In genomic region chr2:172950722-172951121, GRCm38 (mm10) we compare ENCODE assay signal across 21 mouse cellular contexts. TPM values are rescaled to one million over a fixed set of nuclear protein-coding genes. Genes with fewer than 3 reads are reported as not detected.
DNase-seq lines count a peak whose midpoint lies in the region; ATAC-seq lines count a peak whose summit lies in the region.
"Had no signal": no experiment of that assay in that cellular context is flagged by ENCODE, and none has a peak within 500 bp of the region (broad histone marks: within the 10 kb centered on the region; RNA-seq: fewer than 3 reads in every experiment).

No protein-coding gene starts in this region.

- peaks cover 2% of the 10 kb centered on the region; the same call in 1 of the 2 replicates for H3K9me3 ChIP-seq in forebrain, embryonic 10.5 days
- H3K9me3 ChIP-seq in forebrain, embryonic 13.5 days (replicated peaks): 0 out of 2 replicates have a peak, but pooled peaks cover under 1% of the 10 kb centered on the region
- H3K9me3 ChIP-seq in intestine, embryonic 15.5 days: no peaks in the 10 kb centered on the region
- no peaks in the 10 kb centered on the region; the same call in 1 of the 2 replicates for H3K9me3 ChIP-seq in intestine, embryonic 16.5 days (ENCODE audit: control insufficient read depth, low read length)
- peaks cover under 1% of the 10 kb centered on the region; the same call in 1 of the 2 replicates for H3K9me3 ChIP-seq in embryonic facial prominence, embryonic 10.5 days
- H3K9me3 ChIP-seq in limb, embryonic 12.5 days: peaks cover 2% of the 10 kb centered on the region; the same call in 1 of the 2 replicates

- WGBS in forebrain, embryonic 10.5 days: 30% methylated on average over 11 of the region's 11 CpGs
- WGBS in forebrain, embryonic 13.5 days: 20% methylated on average over 11 of the region's 11 CpGs
- 32% methylated on average over 11 of the region's 11 CpGs for WGBS in intestine, embryonic 15.5 days
- WGBS in intestine, embryonic 16.5 days: 30% methylated on average over 11 of the region's 11 CpGs
- WGBS in embryonic facial prominence, embryonic 10.5 days: 33% methylated on average over 11 of the region's 11 CpGs
- WGBS in limb, embryonic 12.5 days: 29% methylated on average over 11 of the region's 11 CpGs

- H3K27ac ChIP-seq in forebrain, embryonic 10.5 days: peak overlapping the region; percentile 69
- no peak overlapping the region for H3K27ac ChIP-seq in forebrain, embryonic 13.5 days
- H3K27ac ChIP-seq in intestine, embryonic 15.5 days: no peak overlapping the region
- H3K27ac ChIP-seq in intestine, embryonic 16.5 days (ENCODE audit: low read length): no peak overlapping the region
- H3K27ac ChIP-seq in embryonic facial prominence, embryonic 10.5 days (replicated peaks): peak overlapping the region; percentile 59
- H3K27ac ChIP-seq in limb, embryonic 12.5 days: peak overlapping the region; percentile 57; the same call in 1 of the 2 replicates
- H3K27ac ChIP-seq: hindbrain, embryonic 12.5 days; midbrain, embryonic 10.5 days had no signal

- H3K27me3 ChIP-seq in forebrain, embryonic 10.5 days (ENCODE audit: poor library complexity, severe bottlenecking): peaks cover 11% of the 10 kb centered on the region; the same call in 1 of the 2 replicates
- no peaks in the 10 kb centered on the region for H3K27me3 ChIP-seq in forebrain, embryonic 13.5 days
- no peaks in the 10 kb centered on the region for H3K27me3 ChIP-seq in intestine, embryonic 15.5 days (replicated peaks)
- no peaks in the 10 kb centered on the region for H3K27me3 ChIP-seq in intestine, embryonic 16.5 days (replicated peaks; ENCODE audit: control insufficient read depth, insufficient read depth, low read length)
- peaks cover 42% of the 10 kb centered on the region for H3K27me3 ChIP-seq in embryonic facial prominence, embryonic 10.5 days (replicated peaks; ENCODE audit: low read depth, poor library complexity, severe bottlenecking)
- no peaks in the 10 kb centered on the region for H3K27me3 ChIP-seq in limb, embryonic 12.5 days

- H3K36me3 ChIP-seq in forebrain, embryonic 10.5 days (replicated peaks): no peaks in the 10 kb centered on the region
- H3K36me3 ChIP-seq in forebrain, embryonic 13.5 days (ENCODE audit: poor library complexity, severe bottlenecking): no peaks in the 10 kb centered on the region
- H3K36me3 ChIP-seq in intestine, embryonic 15.5 days: no peaks in the 10 kb centered on the region
- no peaks in the 10 kb centered on the region for H3K36me3 ChIP-seq in intestine, embryonic 16.5 days (ENCODE audit: control insufficient read depth, insufficient read depth, low read length)
- H3K36me3 ChIP-seq in embryonic facial prominence, embryonic 10.5 days (replicated peaks): no peaks in the 10 kb centered on the region
- no peaks in the 10 kb centered on the region for H3K36me3 ChIP-seq in limb, embryonic 12.5 days
- H3K36me3 ChIP-seq: hindbrain, embryonic 12.5 days; midbrain, embryonic 10.5 days had no signal

- no peak overlapping the region for H3K9ac ChIP-seq in forebrain, embryonic 13.5 days
- no peak overlapping the region for H3K9ac ChIP-seq in intestine, embryonic 15.5 days
- no peak overlapping the region for H3K9ac ChIP-seq in intestine, embryonic 16.5 days (ENCODE audit: low read depth, low read length)
- H3K9ac ChIP-seq in limb, embryonic 12.5 days (replicated peaks): no peak overlapping the region
- H3K9ac ChIP-seq: forebrain, postnatal 0 days; hindbrain, embryonic 12.5 days had no signal

- no peak for DNase-seq in forebrain, embryonic 10.5 days (ENCODE audit: extremely low spot score, low spot score)
- DNase-seq in embryonic facial prominence, embryonic 10.5 days (ENCODE audit: low spot score): no peak
- DNase-seq in frontal cortex, adult 2 months (ENCODE audit: extremely low spot score in 1 of 2, low spot score in 1 of 2): no peak
- no peak for DNase-seq in spleen, postnatal 10 days (ENCODE audit: low spot score in 2 of 2)
- DNase-seq: adrenal gland, postnatal 10 days; cerebellum, adult 2 months; forebrain, postnatal 0 days; gastrocnemius, postnatal 36 days; kidney, adult 18-20 months; lung, adult 18-20 months; lung, postnatal 36 days; right cerebral cortex, postnatal 25 days; spleen, adult 18-20 months; thymus, postnatal 25 days had no signal

- no peak overlapping the region for H3K4me2 ChIP-seq in forebrain, embryonic 13.5 days
- H3K4me2 ChIP-seq in intestine, embryonic 15.5 days (replicated peaks): no peak overlapping the region
- H3K4me2 ChIP-seq in intestine, embryonic 16.5 days (ENCODE audit: low read depth, low read length): no peak overlapping the region
- H3K4me2 ChIP-seq in limb, embryonic 12.5 days: no peak overlapping the region
- H3K4me2 ChIP-seq: hindbrain, embryonic 12.5 days; liver, embryonic 11.5 days had no signal

- no peak overlapping the region for H3K4me3 ChIP-seq in forebrain, embryonic 10.5 days
- no peak overlapping the region for H3K4me3 ChIP-seq in forebrain, embryonic 13.5 days
- H3K4me3 ChIP-seq in intestine, embryonic 15.5 days (replicated peaks): no peak overlapping the region
- H3K4me3 ChIP-seq in intestine, embryonic 16.5 days (ENCODE audit: low read length): no peak overlapping the region
- no peak overlapping the region for H3K4me3 ChIP-seq in embryonic facial prominence, embryonic 10.5 days
- no peak overlapping the region for H3K4me3 ChIP-seq in limb, embryonic 12.5 days (replicated peaks)
- H3K4me3 ChIP-seq: hindbrain, embryonic 12.5 days; midbrain, embryonic 10.5 days had no signal

- H3K4me1 ChIP-seq in forebrain, embryonic 10.5 days: peaks cover 22% of the 10 kb centered on the region
- peaks cover 5% of the 10 kb centered on the region for H3K4me1 ChIP-seq in forebrain, embryonic 13.5 days
- H3K4me1 ChIP-seq in intestine, embryonic 15.5 days (replicated peaks): peaks cover 6% of the 10 kb centered on the region; the same call in 1 of the 2 replicates
- H3K4me1 ChIP-seq in intestine, embryonic 16.5 days (ENCODE audit: control insufficient read depth, insufficient read depth, low read length): no peaks in the 10 kb centered on the region
- H3K4me1 ChIP-seq in embryonic facial prominence, embryonic 10.5 days: peaks cover 13% of the 10 kb centered on the region
- peaks cover 16% of the 10 kb centered on the region for H3K4me1 ChIP-seq in limb, embryonic 12.5 days (replicated peaks)

- no peak for ATAC-seq in forebrain, embryonic 13.5 days
- ATAC-seq in intestine, embryonic 15.5 days: 0 out of 2 replicates have a peak, but pooled peaks have one; percentile 15
- no peak for ATAC-seq in intestine, embryonic 16.5 days
- ATAC-seq in limb, embryonic 12.5 days (ENCODE audit: insufficient number of reproducible peaks, insufficient read depth, low FRiP score, low TSS enrichment, low read depth): no peak
- ATAC-seq: forebrain, postnatal 0 days had no signal

RNA-seq across cellular contexts. Expression of gene Bmp7, which starts 10.6 kb away (rescaled TPM):
- polyA plus RNA-seq in forebrain, embryonic 10.5 days (2016; fragmentation: Nextera tagmentation; extraction: Ambion mirVana): 21.2 and 21.4 TPM in 2 replicates
- polyA plus RNA-seq in forebrain, embryonic 13.5 days (2015; fragmentation: Nextera tagmentation; extraction: Ambion mirVana): 6.9 and 7.2 TPM in 2 replicates
- 17.4 and 22.4 TPM in 2 replicates for polyA plus RNA-seq in intestine, embryonic 15.5 days (2015; fragmentation: Nextera tagmentation; extraction: Ambion mirVana)
- polyA plus RNA-seq in intestine, embryonic 16.5 days (2015; fragmentation: Nextera tagmentation; extraction: Ambion mirVana): 19.6 and 24.9 TPM in 2 replicates
- polyA plus RNA-seq in embryonic facial prominence, embryonic 10.5 days (2016; fragmentation: Nextera tagmentation; extraction: Ambion mirVana): 19.8 and 20.9 TPM in 2 replicates
- 31.4 and 31.9 TPM in 2 replicates for polyA plus RNA-seq in limb, embryonic 12.5 days (2016; fragmentation: Nextera tagmentation; extraction: Ambion mirVana)
- 17.9 and 19.8 TPM in 2 replicates for polyA plus RNA-seq in frontal cortex, adult 2 months (2012; rRNA removed)

RNA-seq across cellular contexts. Expression of gene Spo11, which starts 26.8 kb away (rescaled TPM):
- 0.42 and 0.73 TPM in 2 replicates for polyA plus RNA-seq in forebrain, embryonic 10.5 days (2016; fragmentation: Nextera tagmentation; extraction: Ambion mirVana)
- 0.13 and 0.45 TPM in 2 replicates for polyA plus RNA-seq in forebrain, embryonic 13.5 days (2015; fragmentation: Nextera tagmentation; extraction: Ambion mirVana)
- 0.35 TPM in 1 of 2 replicates, not detected in the other for polyA plus RNA-seq in intestine, embryonic 15.5 days (2015; fragmentation: Nextera tagmentation; extraction: Ambion mirVana)
- polyA plus RNA-seq in intestine, embryonic 16.5 days (2015; fragmentation: Nextera tagmentation; extraction: Ambion mirVana): 0.04 and 0.11 TPM in 2 replicates
- polyA plus RNA-seq in embryonic facial prominence, embryonic 10.5 days (2016; fragmentation: Nextera tagmentation; extraction: Ambion mirVana): 0.26 and 0.46 TPM in 2 replicates
- 1.6 TPM in 2 replicates for polyA plus RNA-seq in limb, embryonic 12.5 days (2016; fragmentation: Nextera tagmentation; extraction: Ambion mirVana)
- 0.76 and 1.0 TPM in 2 replicates for polyA plus RNA-seq in frontal cortex, adult 2 months (2012; rRNA removed)
- polyA plus RNA-seq: liver, embryonic 11.5 days had no signal

RNA-seq across cellular contexts. Expression of gene Rae1, which starts 49.2 kb away (rescaled TPM):
- 168 TPM in 2 replicates for polyA plus RNA-seq in forebrain, embryonic 10.5 days (2016; fragmentation: Nextera tagmentation; extraction: Ambion mirVana)
- polyA plus RNA-seq in forebrain, embryonic 13.5 days (2015; fragmentation: Nextera tagmentation; extraction: Ambion mirVana): 146 and 148 TPM in 2 replicates
- 123 and 131 TPM in 2 replicates for polyA plus RNA-seq in intestine, embryonic 15.5 days (2015; fragmentation: Nextera tagmentation; extraction: Ambion mirVana)
- 110 and 117 TPM in 2 replicates for polyA plus RNA-seq in intestine, embryonic 16.5 days (2015; fragmentation: Nextera tagmentation; extraction: Ambion mirVana)
- polyA plus RNA-seq in embryonic facial prominence, embryonic 10.5 days (2016; fragmentation: Nextera tagmentation; extraction: Ambion mirVana): 176 and 179 TPM in 2 replicates
- polyA plus RNA-seq in limb, embryonic 12.5 days (2016; fragmentation: Nextera tagmentation; extraction: Ambion mirVana): 157 TPM in 2 replicates
- 69.7 and 82.4 TPM in 2 replicates for polyA plus RNA-seq in frontal cortex, adult 2 months (2012; rRNA removed)

Comparison
In these comparisons a context has a peak if more than half of its experiments do, and no peak if none do; other contexts are left out.
1. H3K27ac ChIP-seq: peak in forebrain, embryonic 10.5 days (single experiment), embryonic facial prominence, embryonic 10.5 days (single experiment) and limb, embryonic 12.5 days (single experiment); none in forebrain, embryonic 13.5 days (single experiment), intestine, embryonic 15.5 days (single experiment) and intestine, embryonic 16.5 days (single experiment).